In the genomic region with DNA sequence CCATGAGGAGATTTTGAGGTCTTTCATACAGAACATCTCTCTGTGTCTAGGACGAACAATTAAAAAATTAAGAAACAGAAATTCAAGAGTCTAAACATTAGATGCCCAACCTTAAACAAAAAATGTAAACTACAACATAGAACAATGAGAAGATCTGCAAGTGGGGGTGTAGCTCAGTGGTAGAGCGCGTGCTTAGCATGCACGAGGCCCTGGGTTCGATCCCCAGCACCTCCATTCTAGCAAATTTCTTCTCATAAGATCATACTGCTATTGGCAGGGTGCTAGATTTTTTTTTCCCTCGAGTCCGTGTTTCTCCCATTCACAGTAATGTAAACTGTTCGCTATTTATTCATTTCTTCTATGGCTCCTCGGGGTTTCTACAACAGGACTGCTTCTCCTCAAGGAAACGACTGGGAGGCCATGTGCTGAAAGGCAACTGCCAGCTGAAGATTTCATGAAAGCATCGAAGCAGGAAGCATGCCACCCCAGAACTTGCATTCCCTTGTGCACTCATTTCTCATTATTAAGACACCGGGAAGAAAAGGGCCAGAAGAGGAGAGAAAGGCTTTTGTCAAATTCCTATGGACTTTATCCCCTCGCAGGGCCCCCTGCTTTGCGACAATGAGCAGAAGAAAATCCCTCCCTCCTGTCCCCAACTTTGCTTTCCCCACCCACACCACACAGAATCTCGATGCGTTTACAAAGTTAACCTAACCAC, we compare ENCODE assay signal across 7 mouse cellular contexts. TPM values are rescaled to one million over a fixed set of nuclear protein-coding genes. Genes with fewer than 3 reads are reported as not detected.
DNase-seq lines count a peak whose midpoint lies in the region; ATAC-seq and TF ChIP-seq lines count a peak whose summit lies in the region.

No protein-coding gene starts in this region.

- peak overlapping the region; percentile 54 for H3K4me3 ChIP-seq in embryonic facial prominence, embryonic 10.5 days
- peak overlapping the region; percentile 17 for H3K4me3 ChIP-seq in intestine, postnatal 0 days (ENCODE audit: low read depth, low read length)
- no peak overlapping the region; the same call in 1 of the 2 replicates for H3K4me3 ChIP-seq in neural tube, embryonic 13.5 days

- 4% methylated on average over 16 of the region's 16 CpGs for WGBS in embryonic facial prominence, embryonic 10.5 days
- whole genome bisulfite sequencing in intestine, postnatal 0 days: 17% methylated on average over 16 of the region's 16 CpGs
- 8% methylated on average over 16 of the region's 16 CpGs for WGBS in neural tube, embryonic 13.5 days

- peak; percentile 37 to 48 for DNase-seq in right cerebral cortex, postnatal 10 days (ENCODE audit: low spot score in 2 of 2)
- DNase-seq in right cerebral cortex, postnatal 4 days: no peak
- peak; percentile 62 for DNase-seq in embryonic facial prominence, embryonic 10.5 days (ENCODE audit: low spot score)
- DNase-seq in adrenal gland, adult 2 months: no peak

- peaks cover 18% of the 10 kb centered on the region for H3K4me1 ChIP-seq in embryonic facial prominence, embryonic 10.5 days
- H3K4me1 ChIP-seq in intestine, postnatal 0 days (replicated peaks; ENCODE audit: control insufficient read depth, insufficient read depth, low read length): 0 out of 2 replicates have a peak, but pooled peaks cover 4% of the 10 kb centered on the region
- no peaks in the 10 kb centered on the region for H3K4me1 ChIP-seq in neural tube, embryonic 13.5 days (replicated peaks)

- H3K27ac ChIP-seq in embryonic facial prominence, embryonic 10.5 days (replicated peaks): no peak overlapping the region
- peak overlapping the region; percentile 46; the same call in 1 of the 2 replicates for H3K27ac ChIP-seq in intestine, postnatal 0 days (ENCODE audit: low read depth, low read length)
- H3K27ac ChIP-seq in neural tube, embryonic 13.5 days (replicated peaks): no peak overlapping the region

- no peaks in the 10 kb centered on the region for H3K36me3 ChIP-seq in embryonic facial prominence, embryonic 10.5 days (replicated peaks)
- H3K36me3 ChIP-seq in intestine, postnatal 0 days (ENCODE audit: control insufficient read depth, insufficient read depth): no peaks in the 10 kb centered on the region
- no peaks in the 10 kb centered on the region for H3K36me3 ChIP-seq in neural tube, embryonic 13.5 days

- peak overlapping the region; percentile 46 for H3K4me2 ChIP-seq in intestine, postnatal 0 days (replicated peaks; ENCODE audit: low read depth)
- peak overlapping the region; percentile 36 for H3K4me2 ChIP-seq in neural tube, embryonic 13.5 days

- peaks cover 29% of the 10 kb centered on the region for H3K27me3 ChIP-seq in embryonic facial prominence, embryonic 10.5 days (replicated peaks; ENCODE audit: low read depth, poor library complexity, severe bottlenecking)
- no peaks in the 10 kb centered on the region for H3K27me3 ChIP-seq in intestine, postnatal 0 days (replicated peaks; ENCODE audit: control insufficient read depth, insufficient read depth, low read length)
- H3K27me3 ChIP-seq in neural tube, embryonic 13.5 days: peaks cover 34% of the 10 kb centered on the region

- TF ChIP-seq CTCF in intestine, postnatal 0 days (IDR thresholded peaks at IDR 0.05; ENCODE audit: low read depth): no peak

- no peak for ATAC-seq in intestine, postnatal 0 days
- ATAC-seq in neural tube, embryonic 13.5 days (ENCODE audit: low read depth): no peak
- ATAC-seq in inflammation-experienced regulatory T-cells, adult 6 months: no peak

- no peak overlapping the region for H3K9ac ChIP-seq in intestine, postnatal 0 days (ENCODE audit: low read depth, low read length)
- no peak overlapping the region for H3K9ac ChIP-seq in neural tube, embryonic 13.5 days

- H3K9me3 ChIP-seq in embryonic facial prominence, embryonic 10.5 days: 0 out of 2 replicates have a peak, but pooled peaks cover 3% of the 10 kb centered on the region
- no peaks in the 10 kb centered on the region for H3K9me3 ChIP-seq in intestine, postnatal 0 days (ENCODE audit: control insufficient read depth)
- no peaks in the 10 kb centered on the region for H3K9me3 ChIP-seq in neural tube, embryonic 13.5 days

RNA-seq across cellular contexts. Expression of gene Gpx5, which starts 50.0 kb away (rescaled TPM):
- polyA plus RNA-seq in embryonic facial prominence, embryonic 10.5 days (2016; fragmentation: Nextera tagmentation; extraction: Ambion mirVana): not detected in 2 replicates
- not detected in 2 replicates for polyA plus RNA-seq in intestine, postnatal 0 days (2015; fragmentation: Nextera tagmentation; extraction: Ambion mirVana)
- not detected in 2 replicates for polyA plus RNA-seq in neural tube, embryonic 13.5 days (2015; fragmentation: Nextera tagmentation; extraction: Ambion mirVana)
- not detected for total RNA-seq in adrenal gland, adult 2 months (2021)
- not detected in 2 replicates for polyA plus RNA-seq in adrenal gland, adult 2 months (2012; rRNA removed)
- not detected for polyA plus RNA-seq in inflammation-experienced regulatory T-cells, adult 6 months (2017; shearing (Covaris generic))

Comparison
In these comparisons a context has a peak if more than half of its experiments do, and no peak if none do; other contexts are left out.
1. DNase-seq: peak in right cerebral cortex, postnatal 10 days (2 of 2) and embryonic facial prominence, embryonic 10.5 days (single experiment); none in right cerebral cortex, postnatal 4 days (single experiment) and adrenal gland, adult 2 months (single experiment).